In the genomic region with DNA sequence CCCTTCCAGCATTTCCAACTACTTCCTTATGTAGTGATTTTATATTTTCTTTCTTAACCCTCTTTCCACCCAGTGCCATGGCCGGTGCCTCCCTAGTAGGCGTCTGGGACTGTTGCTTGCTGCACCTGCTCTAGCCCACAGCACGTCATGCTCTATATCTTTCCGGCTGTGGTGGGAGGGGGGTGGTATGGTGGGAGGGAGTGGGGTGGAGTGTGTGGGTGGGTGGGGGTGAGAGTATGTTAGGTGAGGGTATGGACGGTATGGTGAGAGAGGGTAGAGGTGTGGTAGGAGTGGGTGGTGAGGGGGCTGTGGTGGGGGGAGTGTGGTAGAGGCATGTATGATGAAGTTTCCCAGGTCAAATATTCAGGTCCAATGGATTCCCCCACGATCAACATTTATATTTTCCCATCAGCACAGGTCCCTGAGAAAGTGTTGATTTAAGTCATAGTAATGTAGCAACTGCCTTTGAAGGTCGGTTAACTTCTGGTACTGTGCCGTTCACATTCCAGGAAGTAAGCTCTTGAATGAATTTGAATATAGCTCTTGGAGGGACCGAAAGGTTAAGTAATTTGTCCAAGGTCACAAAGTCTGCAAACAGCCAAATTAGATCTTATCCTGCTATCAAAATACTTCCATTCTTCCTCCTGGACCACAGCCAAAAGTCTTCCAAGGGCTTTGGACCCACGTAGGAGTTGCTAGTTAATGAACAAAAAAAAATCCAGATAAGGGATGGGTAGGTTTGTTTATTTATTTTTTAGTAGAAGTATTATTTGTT, we compare ENCODE assay signal across 15 mouse cellular contexts. TPM values are rescaled to one million over a fixed set of nuclear protein-coding genes. Genes with fewer than 3 reads are reported as not detected.
DNase-seq lines count a peak whose midpoint lies in the region; ATAC-seq and TF ChIP-seq lines count a peak whose summit lies in the region.
"Had no signal": no experiment of that assay in that cellular context is flagged by ENCODE, and none has a peak within 500 bp of the region (broad histone marks: within the 10 kb centered on the region; RNA-seq: fewer than 3 reads in every experiment).

No protein-coding gene starts in this region.

- intact Hi-C loops in heart, postnatal 36 days (cut with DNase I), result no loop called here

- H3K9ac ChIP-seq in MEL (ENCODE audit: control insufficient read depth, low read depth, low read length, poor library complexity, severe bottlenecking), result no peak overlapping the region
- H3K9ac ChIP-seq in kidney, postnatal 0 days (ENCODE audit: low read depth, low read length), result no peak overlapping the region
- H3K9ac ChIP-seq in forebrain, embryonic 16.5 days (replicated peaks; ENCODE audit: low read depth, low read length), result no peak overlapping the region
- H3K9ac ChIP-seq: embryonic facial prominence, embryonic 13.5 days; forebrain, embryonic 13.5 days; liver, embryonic 14.5 days had no signal

- peaks cover 0 to 2% of the 10 kb centered on the region in 2 experiments; a peak in 3 of 4 replicates for H3K4me1 ChIP-seq in MEL (ENCODE audit: control insufficient read depth in 1 of 2, insufficient read depth in 2 of 2, low read length in 2 of 2)
- peaks cover 15% of the 10 kb centered on the region; the same call in 1 of the 2 replicates for H3K4me1 ChIP-seq in kidney, postnatal 0 days (replicated peaks; ENCODE audit: insufficient read depth, low read length)
- H3K4me1 ChIP-seq in forebrain, embryonic 16.5 days (replicated peaks; ENCODE audit: control insufficient read depth, insufficient read depth, low read length), result no peaks in the 10 kb centered on the region

- H3K4me3 ChIP-seq in MEL (ENCODE audit: control insufficient read depth in 1 of 2, insufficient read depth in 1 of 2, low read depth in 2 of 2, low read length in 2 of 2), result no peak overlapping the region
- no peak overlapping the region for H3K4me3 ChIP-seq in kidney, postnatal 0 days (replicated peaks; ENCODE audit: low read depth, low read length)
- no peak overlapping the region for H3K4me3 ChIP-seq in forebrain, embryonic 16.5 days (replicated peaks; ENCODE audit: low read length)
- H3K4me3 ChIP-seq: embryonic facial prominence, embryonic 13.5 days; forebrain, embryonic 13.5 days; midbrain, embryonic 10.5 days had no signal

- no peak for TF ChIP-seq RAD21 in MEL (IDR thresholded peaks at IDR 0.05; ENCODE audit: low read depth, low read length)

- DNase-seq in 416B (ENCODE audit: low read depth), result peak; percentile 75
- DNase-seq in MEL (ENCODE audit: low read depth, low spot score), result no peak
- peak; percentile 69 for DNase-seq in kidney, postnatal 0 days (ENCODE audit: low spot score)
- DNase-seq in lung, postnatal 25 days (ENCODE audit: low spot score), result peak; percentile 78
- DNase-seq in heart, postnatal 36 days, result no peak
- no peak for DNase-seq in embryo, embryonic 9.5 days (ENCODE audit: extremely low spot score)
- no peak for DNase-seq in cerebellum, adult 9-11 months
- DNase-seq: cerebellum, postnatal 10 days had no signal

- WGBS in kidney, postnatal 0 days, result 28% methylated on average over 10 of the region's 10 CpGs
- 74% methylated on average over 10 of the region's 10 CpGs for WGBS in forebrain, embryonic 16.5 days

- ATAC-seq in kidney, postnatal 0 days (replicated peaks; ENCODE audit: low FRiP score, low read depth), result peak; percentile 49
- no peak for ATAC-seq in forebrain, embryonic 16.5 days
- ATAC-seq: forebrain, embryonic 13.5 days had no signal

- H3K36me3 ChIP-seq in MEL (ENCODE audit: control insufficient read depth in 1 of 2, insufficient read depth in 2 of 2, low read length in 2 of 2), result no peaks in the 10 kb centered on the region; a peak in 1 of 4 replicates
- H3K36me3 ChIP-seq in kidney, postnatal 0 days (ENCODE audit: insufficient read depth, low read length), result no peaks in the 10 kb centered on the region
- no peaks in the 10 kb centered on the region for H3K36me3 ChIP-seq in forebrain, embryonic 16.5 days (ENCODE audit: control insufficient read depth, insufficient read depth)
- H3K36me3 ChIP-seq: embryonic facial prominence, embryonic 13.5 days; midbrain, embryonic 10.5 days had no signal

- no peaks in the 10 kb centered on the region for H3K79me2 ChIP-seq in MEL (ENCODE audit: control insufficient read depth, insufficient read depth, low read length, poor library complexity)

- no peaks in the 10 kb centered on the region for H3K9me3 ChIP-seq in MEL (replicated peaks; ENCODE audit: insufficient read depth, low read length)
- no peaks in the 10 kb centered on the region for H3K9me3 ChIP-seq in kidney, postnatal 0 days (replicated peaks; ENCODE audit: low read length)
- H3K9me3 ChIP-seq in forebrain, embryonic 16.5 days (ENCODE audit: control insufficient read depth, low read length), result no peaks in the 10 kb centered on the region
- H3K9me3 ChIP-seq: embryonic facial prominence, embryonic 13.5 days; forebrain, embryonic 13.5 days; midbrain, embryonic 10.5 days had no signal

- H3K27me3 ChIP-seq in MEL (ENCODE audit: control insufficient read depth in 1 of 2, insufficient read depth in 2 of 2, low read length in 2 of 2), result no peaks in the 10 kb centered on the region
- no peaks in the 10 kb centered on the region for H3K27me3 ChIP-seq in kidney, postnatal 0 days (ENCODE audit: insufficient read depth, low read length)
- no peaks in the 10 kb centered on the region for H3K27me3 ChIP-seq in forebrain, embryonic 16.5 days (replicated peaks; ENCODE audit: control insufficient read depth, insufficient read depth, low read length)
- H3K27me3 ChIP-seq: embryonic facial prominence, embryonic 13.5 days; forebrain, embryonic 13.5 days had no signal

- TF ChIP-seq EP300 in MEL (IDR thresholded peaks at IDR 0.05; ENCODE audit: low read depth in 1 of 2, low read length in 2 of 2), result peak; percentile 17 to 28; a peak in 2 of 4 replicates

- TF ChIP-seq CTCF in MEL (IDR thresholded peaks at IDR 0.05 in 2 of 3, conservative IDR thresholded peaks at IDR 0.05 in 1 of 3; ENCODE audit: control insufficient read depth in 1 of 3, insufficient read depth in 1 of 3, low read depth in 2 of 3, low read length in 3 of 3, poor library complexity in 1 of 3, severe bottlenecking in 1 of 3), result no peak
- TF ChIP-seq CTCF in kidney, postnatal 0 days (IDR thresholded peaks at IDR 0.05; ENCODE audit: low read depth), result no peak

- no peak overlapping the region for H3K4me2 ChIP-seq in kidney, postnatal 0 days (ENCODE audit: low read length)
- H3K4me2 ChIP-seq in forebrain, embryonic 16.5 days (ENCODE audit: low read length), result no peak overlapping the region
- H3K4me2 ChIP-seq: embryonic facial prominence, embryonic 13.5 days; forebrain, embryonic 13.5 days had no signal

- no peak overlapping the region for H3K27ac ChIP-seq in MEL (ENCODE audit: control insufficient read depth, low read depth, low read length)
- H3K27ac ChIP-seq in kidney, postnatal 0 days, result peak overlapping the region; percentile 70
- H3K27ac ChIP-seq in forebrain, embryonic 16.5 days (ENCODE audit: low read length), result no peak overlapping the region
- H3K27ac ChIP-seq: embryonic facial prominence, embryonic 13.5 days; forebrain, embryonic 13.5 days; liver, embryonic 14.5 days; midbrain, embryonic 10.5 days had no signal

- no peak for TF ChIP-seq POLR2A in MEL (IDR thresholded peaks at IDR 0.05; ENCODE audit: control insufficient read depth in 1 of 2, insufficient read depth in 1 of 2, low read depth in 1 of 2, low read length in 2 of 2, poor library complexity in 1 of 2)

TF ChIP-seq in MEL, 35 proteins besides CTCF, POLR2A, EP300 and RAD21:
- peak; percentile 34; the same call in 1 of the 2 replicates for TF ChIP-seq GATA1 (IDR thresholded peaks at IDR 0.05; ENCODE audit: low read depth, low read length)
- peak; percentile 46; the same call in 1 of the 2 replicates for TF ChIP-seq ZNF384 (IDR thresholded peaks at IDR 0.05; ENCODE audit: low read depth, low read length)
- no peak for TF ChIP-seq GABPA (IDR thresholded peaks at IDR 0.05; ENCODE audit: low read depth, low read length)
- peak; percentile 19; the same call in 1 of the 2 replicates for TF ChIP-seq ELF1 (IDR thresholded peaks at IDR 0.05; ENCODE audit: low read depth, low read length)
- TF ChIP-seq USF2 (IDR thresholded peaks at IDR 0.05; ENCODE audit: borderline replicate concordance in 1 of 2, insufficient read depth in 1 of 2, low read depth in 1 of 2, low read length in 2 of 2), result no peak

RNA-seq across cellular contexts. Expression of a gene that starts 24.9 kb away (rescaled TPM):
- 11.3 and 11.7 TPM in 2 replicates for total RNA-seq in MEL (2012; rRNA removed)
- 10 to 100 TPM in 1 of 2 experiments, not detected in 1; 15.0 TPM for polyA plus RNA-seq in MEL (2012; ENCODE audit: insufficient read depth in 1 of 2, insufficient read length in 2 of 2, low read depth in 1 of 2, low replicate concordance in 2 of 2, missing spikeins in 1 of 2)
- polyA plus RNA-seq in kidney, postnatal 0 days (2015; fragmentation: Nextera tagmentation; extraction: Ambion mirVana), result 3.1 and 3.5 TPM in 2 replicates
- 10 to 100 TPM; 10.6 to 11.6 TPM for total RNA-seq in heart, postnatal 36 days (2021)
- polyA plus RNA-seq in forebrain, embryonic 16.5 days (2015; fragmentation: Nextera tagmentation; extraction: Ambion mirVana), result 2.4 and 3.2 TPM in 2 replicates

RNA-seq across cellular contexts. Expression of a gene that starts 28.2 kb away (rescaled TPM):
- total RNA-seq in MEL (2012; rRNA removed), result 0.19 TPM in 1 of 2 replicates, not detected in the other
- polyA plus RNA-seq in MEL (2012; ENCODE audit: insufficient read depth in 1 of 2, insufficient read length in 2 of 2, low read depth in 1 of 2, low replicate concordance in 2 of 2, missing spikeins in 1 of 2), result under 1 TPM in 1 of 2 experiments, not detected in 1; 0.61 TPM
- polyA plus RNA-seq in kidney, postnatal 0 days (2015; fragmentation: Nextera tagmentation; extraction: Ambion mirVana), result 15.9 and 17.7 TPM in 2 replicates
- not detected for total RNA-seq in heart, postnatal 36 days (2021)
- polyA plus RNA-seq in forebrain, embryonic 16.5 days (2015; fragmentation: Nextera tagmentation; extraction: Ambion mirVana), result not detected in 2 replicates
- total RNA-seq: gastrocnemius, postnatal 4 days; left cerebral cortex, postnatal 25 days had no signal
- polyA plus RNA-seq: embryonic facial prominence, embryonic 13.5 days; midbrain, embryonic 10.5 days had no signal

RNA-seq across cellular contexts. Expression of a gene that starts 34.0 kb away (rescaled TPM):
- 22.0 and 24.7 TPM in 2 replicates for total RNA-seq in MEL (2012; rRNA removed)
- polyA plus RNA-seq in MEL (2012; ENCODE audit: insufficient read depth in 1 of 2, insufficient read length in 2 of 2, low read depth in 1 of 2, low replicate concordance in 2 of 2, missing spikeins in 1 of 2), result 10 to 100 TPM in 1 of 2 experiments, not detected in 1; 16.5 TPM
- polyA plus RNA-seq in kidney, postnatal 0 days (2015; fragmentation: Nextera tagmentation; extraction: Ambion mirVana), result 10.2 and 10.8 TPM in 2 replicates
- 1 to 10 TPM; 8.4 to 10.0 TPM for total RNA-seq in heart, postnatal 36 days (2021)
- 1.1 and 1.2 TPM in 2 replicates for polyA plus RNA-seq in forebrain, embryonic 16.5 days (2015; fragmentation: Nextera tagmentation; extraction: Ambion mirVana)

Comparison
In these comparisons a context has a peak if more than half of its experiments do, and no peak if none do; other contexts are left out.
1. DNase-seq: peak in 416B (single experiment), kidney, postnatal 0 days (single experiment) and lung, postnatal 25 days (single experiment); none in MEL (single experiment), heart, postnatal 36 days (0 of 2), embryo, embryonic 9.5 days (single experiment) and cerebellum, adult 9-11 months (single experiment).
2. RNA of a gene that starts 28.2 kb away (polyA plus RNA-seq): 15.9 to 17.7 TPM in kidney, postnatal 0 days; 0.61 TPM in MEL and not detected in forebrain, embryonic 16.5 days; every median in the first group is over 10 times any median in the second.